Mouse (Mus musculus) ES-E14 (cell line): ENCODE results near the gene Nup35. TPM values are rescaled to one million over a fixed set of nuclear protein-coding genes. Genes with fewer than 3 reads are reported as not detected.

Experiments
- DNase-seq: peaks from one replicate; pipeline ENCODE4 v3.0.0-alpha.2; 2013; ENCODE audit warnings: low read depth, low spot score
- H3K27ac ChIP-seq: 2 replicates; pipeline ENCODE4 v1.5.1; 2012; ENCODE audit warnings: low read depth, mild to moderate bottlenecking, low read length, moderate library complexity, mixed read lengths; ENCODE audit not compliant: poor library complexity, insufficient read depth, severe bottlenecking
- H3K36me3 ChIP-seq: 2 replicates; pipeline ENCODE4 v1.6.1; 2012; ENCODE audit warnings: mild to moderate bottlenecking, low read length, moderate library complexity, mixed read lengths; ENCODE audit not compliant: control insufficient read depth, poor library complexity, insufficient read depth, severe bottlenecking
- H3K4me1 ChIP-seq, 2 experiments: fragments of 150-350 bp in 1 of 2; sonication (generic) in 1 of 2; 2 replicates each; pipeline ENCODE4 v1.6.1; 2012; ENCODE audit warnings: low read length in 2 of 2, mild to moderate bottlenecking in 1 of 2, mixed read lengths in 1 of 2; ENCODE audit not compliant: control insufficient read depth in 2 of 2, insufficient read depth in 2 of 2, poor library complexity in 1 of 2
- H3K4me3 ChIP-seq, 2 experiments: fragments of 150-350 bp in 1 of 2; sonication (generic) in 1 of 2; 2 replicates each; pipeline ENCODE4 v1.5.1; 2012; ENCODE audit warnings: low read length in 2 of 2, low read depth in 1 of 2, mild to moderate bottlenecking in 1 of 2, mixed read lengths in 1 of 2; ENCODE audit not compliant: insufficient read depth in 1 of 2, poor library complexity in 1 of 2, severe bottlenecking in 1 of 2
- H3K9ac ChIP-seq: 2 replicates; pipeline ENCODE4 v1.6.1; 2012; ENCODE audit warnings: low read depth, mild to moderate bottlenecking, low read length, mixed read lengths; ENCODE audit not compliant: poor library complexity, insufficient read depth, severe bottlenecking
- H3K9me3 ChIP-seq: fragments of 150-350 bp; sonication (generic); 2 replicates; pipeline ENCODE4 v1.6.1; 2012; ENCODE audit warnings: low read depth, mild to moderate bottlenecking, low read length; ENCODE audit not compliant: control insufficient read depth, insufficient read depth
- CHD2 ChIP-seq: IDR thresholded peaks from 2 replicates; pipeline ENCODE4 v1.6.1; 2014; ENCODE audit warnings: mild to moderate bottlenecking, low read depth, low read length, inconsistent platforms
- HCFC1 ChIP-seq: IDR thresholded peaks from 2 replicates; pipeline ENCODE4 v1.6.1; 2012; ENCODE audit warnings: low read length, inconsistent platforms, borderline replicate concordance; ENCODE audit not compliant: insufficient read depth
- MAFK ChIP-seq: IDR thresholded peaks from 2 replicates; pipeline ENCODE4 v1.6.1; 2014; ENCODE audit warnings: mild to moderate bottlenecking, low read depth, low read length, inconsistent platforms; ENCODE audit not compliant: insufficient read depth
- ZC3H11A ChIP-seq: IDR thresholded peaks from 2 replicates; pipeline ENCODE4 v1.6.1; 2012; ENCODE audit warnings: low read depth, mild to moderate bottlenecking, inconsistent platforms, low read length, borderline replicate concordance
- ZNF384 ChIP-seq: IDR thresholded peaks from 2 replicates; pipeline ENCODE4 v1.6.1; 2012; ENCODE audit warnings: low read depth, low read length, inconsistent platforms
- in situ Hi-C, 2 experiments: fragments of 600-800 bp; cut with MboI; formaldehyde crosslinking; loops; one replicate each; pipeline ENCODE4 v1.15.1; 2025; ENCODE audit warnings: low sequenced_read_pairs in 2 of 2, inconsistent platforms in 1 of 2; ENCODE audit not compliant: unreplicated experiment in 2 of 2
- total RNA-seq: library from RNA; depleted of rRNA; stranded (reverse); fragments of 300-350 nt; gene quantifications from 2 replicates; pipeline ENCODE4 v1.2.3, GENCODE M21; 2012

The Nup35 gene
- total RNA-seq, 1 experiment, result 55.8 TPM

GRCm38 (mm10) chr2:80579253-80579891 is 37.7 kb upstream of the Nup35 start:
- Histone ChIP-seq H3K4me1 (0 out of 4 replicates have a peak, but pooled peaks cover 0 to 2% of the 10 kb centered on the region in 2 experiments), H3K27ac (no peak overlapping the region), H3K4me3 (peak overlapping the region in 1 of 2 experiments; percentile 94; a peak in 1 of 4 replicates), H3K9me3 (no peaks in the 10 kb centered on the region), H3K9ac (no peak overlapping the region), H3K36me3 (no peaks in the 10 kb centered on the region)
- no peak for DNase-seq
- in situ Hi-C loops, result no loop called here
- TF ChIP-seq CHD2 (no peak), ZC3H11A (no peak), HCFC1 (no peak), MAFK (no peak), ZNF384 (no peak)

DNA sequence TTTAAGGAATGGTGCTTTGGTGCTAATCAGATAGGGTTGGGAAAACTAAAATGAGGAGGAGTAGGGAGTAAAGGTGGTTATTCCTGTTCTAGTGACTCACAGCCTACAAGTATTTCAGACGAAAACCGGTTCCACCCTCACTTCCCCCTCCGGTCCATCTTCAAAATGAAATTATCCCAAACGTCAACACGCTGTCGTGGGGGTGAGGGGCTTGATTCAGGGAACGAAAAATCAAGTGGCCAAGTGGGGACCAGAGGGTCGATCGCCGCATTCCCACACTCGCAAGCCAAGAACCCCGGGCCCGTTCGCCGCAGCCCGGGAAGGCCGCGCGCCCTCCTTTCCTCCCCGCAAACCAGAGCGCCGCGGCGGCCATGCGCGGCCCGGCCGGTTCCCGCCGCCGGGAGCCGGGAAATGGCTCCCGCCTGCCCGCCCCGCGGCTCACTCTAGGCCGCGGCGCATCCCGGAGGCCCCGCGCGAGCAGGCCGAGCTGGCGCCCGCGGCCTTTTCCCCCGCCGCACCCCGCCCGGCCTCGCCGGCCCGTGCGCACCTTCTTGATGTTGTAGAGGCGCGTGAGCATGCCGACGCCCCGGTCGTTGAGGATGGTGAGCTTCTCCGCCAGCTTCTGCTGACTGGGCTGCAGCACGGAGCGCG is 36.6 kb upstream of the Nup35 start:
- 0 out of 4 replicates have a peak, but pooled peaks cover 0 to 2% of the 10 kb centered on the region in 2 experiments for H3K4me1 ChIP-seq
- no peak for TF ChIP-seq MAFK
- no peak for TF ChIP-seq CHD2
- no peak for TF ChIP-seq ZC3H11A
- no peak; the same call in 1 of the 2 replicates for TF ChIP-seq HCFC1
- no peak for TF ChIP-seq ZNF384
- H3K4me3 ChIP-seq, result peak overlapping the region; percentile 93 to 94
- no peak for DNase-seq
- in situ Hi-C loops, result no loop called here
- no peaks in the 10 kb centered on the region for H3K36me3 ChIP-seq
- peak overlapping the region; percentile 91 for H3K9ac ChIP-seq
- H3K9me3 ChIP-seq, result no peaks in the 10 kb centered on the region
- peak overlapping the region; percentile 45 for H3K27ac ChIP-seq

GRCm38 (mm10) chr2:80581043-80581711 is 35.9 kb upstream of the Nup35 start, which contains the start of gene Nckap1:
Gene Nckap1, minus strand, starts transcription at chr2:80581380.
- H3K36me3 ChIP-seq, result no peaks in the 10 kb centered on the region
- no peak for TF ChIP-seq MAFK
- TF ChIP-seq ZC3H11A, result no peak
- TF ChIP-seq ZNF384, result no peak
- no peak for TF ChIP-seq CHD2
- TF ChIP-seq HCFC1, result no peak
- H3K4me1 ChIP-seq, result 0 out of 4 replicates have a peak, but pooled peaks cover 0 to 2% of the 10 kb centered on the region in 2 experiments
- H3K27ac ChIP-seq, result peak within 1 kb of the TSS; percentile 45
- in situ Hi-C loops, result no loop called here
- DNase-seq, result peak; percentile 55
- H3K9ac ChIP-seq, result peak within 1 kb of the TSS; percentile 92
- H3K9me3 ChIP-seq, result no peaks in the 10 kb centered on the region
- H3K4me3 ChIP-seq, result peak within 1 kb of the TSS; percentile 93 to 94

DNA sequence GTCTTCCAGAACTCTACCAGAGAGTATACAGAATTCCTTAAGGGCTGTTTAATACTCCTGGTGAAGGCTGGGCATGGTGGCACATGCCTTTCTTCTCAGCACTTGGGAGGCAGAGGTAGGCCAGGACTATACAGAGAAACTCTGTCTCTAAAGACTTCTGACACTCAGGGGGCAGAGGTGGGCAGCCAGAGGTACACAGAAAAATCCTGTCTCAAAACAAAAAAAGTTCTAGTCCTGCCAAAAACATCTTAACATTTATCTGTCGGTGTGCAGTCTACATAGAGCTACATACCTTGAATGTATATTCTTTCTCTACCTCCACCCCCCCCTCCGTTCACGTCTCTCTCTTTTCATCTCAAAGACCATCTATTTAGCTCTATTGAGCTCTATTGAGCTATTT is 34.7 kb upstream of the Nup35 start:
- Histone ChIP-seq H3K36me3 (no peaks in the 10 kb centered on the region), H3K4me1 (0 out of 4 replicates have a peak, but pooled peaks cover 0 to 2% of the 10 kb centered on the region in 2 experiments), H3K27ac (no peak overlapping the region), H3K9ac (no peak overlapping the region), H3K4me3 (no peak overlapping the region), H3K9me3 (no peaks in the 10 kb centered on the region)
- in situ Hi-C loops, result no loop called here
- TF ChIP-seq MAFK (no peak), HCFC1 (no peak), CHD2 (no peak), ZNF384 (no peak), ZC3H11A (no peak)
- no peak for DNase-seq
